Mouse (Mus musculus): ENCODE results near the gene Nfia. TPM values are rescaled to one million over a fixed set of nuclear protein-coding genes. Genes with fewer than 3 reads are reported as not detected.
A peak's percentile ranks its signal among the peaks of the same experiment; 100 is the strongest.

Nfia gene
- total RNA-seq, 2 experiments from 2014 or later, result 2.7 to 21.8 TPM

DNA sequence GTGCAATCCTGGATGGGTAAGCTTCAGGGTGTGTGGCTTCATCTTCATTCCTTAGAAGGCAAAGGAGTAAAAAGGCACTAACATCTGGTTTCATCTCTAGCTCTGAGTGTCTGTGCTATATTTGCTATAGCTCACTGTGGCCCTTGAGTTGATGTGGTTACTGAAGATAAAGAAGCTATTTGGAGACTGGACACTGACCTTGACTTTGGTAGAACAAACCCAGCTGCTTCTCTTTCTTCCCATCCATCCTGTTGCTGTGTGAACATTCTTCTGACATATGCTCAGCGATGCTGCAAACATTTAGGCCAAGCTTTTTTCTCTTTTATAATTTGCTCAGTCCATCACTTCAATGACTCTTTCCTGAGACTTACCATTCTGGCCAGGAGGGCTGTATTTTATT lies 114.7 kb downstream of the Nfia start:
- no peak for ATAC-seq (replicated peaks; ENCODE audit: low FRiP score, poor library complexity, severe bottlenecking)

DNA sequence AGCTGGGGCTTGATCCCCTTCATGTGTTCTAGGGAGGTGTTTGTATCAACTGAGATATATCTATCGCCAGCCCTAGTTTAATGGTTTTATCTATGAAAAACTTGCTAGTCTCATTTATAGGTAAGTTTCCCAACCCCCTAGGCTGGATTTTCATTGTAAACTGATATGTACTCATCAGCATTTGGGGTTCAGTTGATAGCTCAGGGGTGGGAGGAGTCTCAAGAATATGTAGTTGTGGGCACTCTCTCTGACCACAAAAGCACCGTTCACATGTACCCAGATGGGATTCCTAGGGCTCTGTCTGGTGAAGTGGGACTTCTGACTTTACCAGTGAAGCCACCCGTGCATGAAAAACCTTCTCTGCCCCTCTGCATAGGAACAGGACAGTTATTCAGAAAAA lies 118.5 kb downstream of the Nfia start:
- ATAC-seq (replicated peaks; ENCODE audit: low FRiP score, poor library complexity, severe bottlenecking), result 0 out of 2 replicates have a peak, but pooled peaks have one; percentile 13

DNA sequence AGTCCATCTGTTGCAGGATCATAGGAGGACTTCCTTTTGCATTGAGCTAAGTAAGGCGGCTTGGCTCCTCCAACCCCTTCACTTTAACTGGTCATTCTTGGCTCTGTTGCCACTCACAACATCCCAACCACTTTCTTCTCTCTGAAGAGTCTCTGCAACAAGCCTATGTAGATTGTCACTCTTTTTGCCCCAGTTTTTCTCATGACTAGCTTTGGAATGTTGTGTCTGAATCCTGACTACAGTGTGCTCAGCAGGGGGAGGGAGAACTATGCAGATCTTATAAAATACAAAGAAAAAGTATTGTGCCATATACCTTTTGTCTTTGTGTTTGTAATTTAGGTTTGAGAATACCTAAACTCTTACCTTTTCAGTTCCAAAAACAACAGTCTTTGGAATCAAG lies 119.1 kb downstream of the Nfia start:
- ATAC-seq (replicated peaks; ENCODE audit: low FRiP score, poor library complexity, severe bottlenecking), result 0 out of 2 replicates have a peak, but pooled peaks have one; percentile 26

DNA sequence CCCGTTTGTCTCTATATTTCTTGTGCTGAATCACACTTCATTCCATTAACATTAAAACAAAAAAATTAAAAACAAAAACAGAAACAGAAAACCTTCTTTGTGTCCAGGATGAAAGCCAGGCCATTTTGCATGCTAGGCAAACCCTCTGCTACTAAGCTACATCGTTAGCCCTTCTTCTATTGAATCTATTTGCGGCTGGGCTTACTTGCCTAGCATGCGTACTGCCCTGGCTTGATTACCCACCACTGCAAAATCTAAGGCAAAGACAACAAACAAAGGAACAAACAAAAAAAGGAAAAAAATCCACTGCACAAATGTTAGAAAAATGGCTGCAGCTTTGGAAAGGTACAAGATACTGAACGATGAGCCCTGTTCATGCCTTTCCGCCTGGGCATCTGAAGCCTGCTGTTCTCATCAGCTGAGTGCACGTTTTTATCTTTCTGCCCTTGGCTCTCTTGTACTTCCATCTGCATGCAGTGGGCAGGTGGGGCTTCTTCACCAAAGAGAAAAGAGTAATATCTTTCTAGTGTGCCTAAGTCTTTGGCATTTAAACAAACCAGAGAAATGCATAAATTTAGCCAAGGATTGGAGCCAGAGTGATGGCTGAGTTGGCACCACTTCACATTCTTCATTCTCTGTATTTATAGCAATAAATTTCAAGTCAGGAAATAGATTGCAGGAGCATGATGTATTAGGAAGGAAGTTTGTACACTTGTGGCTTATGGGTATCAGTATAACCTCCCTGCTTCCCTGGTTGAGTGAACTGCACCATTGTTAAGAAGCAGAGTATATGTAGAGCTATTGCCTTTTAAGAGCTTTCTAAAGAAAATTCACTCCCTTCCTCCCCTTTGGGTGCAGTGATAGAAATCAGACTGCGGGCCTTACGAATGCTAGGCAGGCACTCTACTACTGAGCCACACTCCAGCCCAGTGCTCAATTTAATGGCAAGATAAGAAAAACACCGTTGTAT lies 121.7 kb downstream of the Nfia start:
- peak; percentile 68 for ATAC-seq (replicated peaks; ENCODE audit: low FRiP score, poor library complexity, severe bottlenecking)

DNA sequence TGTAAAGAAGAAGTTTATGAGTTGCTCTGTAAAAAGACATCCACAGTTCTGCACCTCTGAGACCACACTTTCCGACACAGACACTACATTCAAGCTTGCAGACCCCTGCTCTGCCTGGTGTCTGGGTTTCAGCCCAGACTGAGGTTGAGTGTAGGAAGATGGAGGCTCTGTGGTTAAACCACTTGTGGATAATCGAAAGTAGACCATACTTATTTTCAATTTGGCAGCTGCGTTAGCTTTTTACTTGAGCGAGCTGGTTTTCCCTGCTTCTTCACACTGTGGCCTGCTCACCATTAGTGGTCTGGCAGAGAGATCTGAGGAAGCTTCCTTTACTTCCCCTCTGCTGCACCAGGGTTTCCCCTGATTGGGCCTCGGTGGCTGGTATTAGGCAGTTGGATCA lies 123.4 kb downstream of the Nfia start:
- no peak for ATAC-seq (replicated peaks; ENCODE audit: low FRiP score, poor library complexity, severe bottlenecking)

GRCm38 (mm10) chr4:97900256-97900944 lies 127.9 kb downstream of the Nfia start:
- ATAC-seq (replicated peaks; ENCODE audit: low FRiP score, poor library complexity, severe bottlenecking), result peak; percentile 42; the same call in 1 of the 2 replicates

DNA sequence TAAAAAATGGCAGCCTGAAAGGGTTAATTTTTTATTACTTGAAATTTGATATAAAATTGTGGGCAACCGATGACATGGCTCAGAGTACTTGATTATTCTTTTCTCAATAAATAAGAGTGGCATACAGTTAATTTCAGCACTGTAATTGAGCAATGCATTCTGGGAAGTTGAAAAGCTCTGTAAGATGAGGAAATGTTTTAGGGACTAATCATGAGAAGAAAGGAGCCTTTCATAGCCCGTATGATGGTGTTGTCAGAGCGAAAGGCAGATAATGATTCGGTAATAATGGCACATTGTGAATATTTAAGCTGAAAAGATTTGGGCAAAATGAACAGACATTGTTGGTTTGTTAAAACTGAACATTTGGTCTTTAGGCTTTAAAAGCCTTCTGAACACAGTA lies 133.3 kb downstream of the Nfia start:
- no peak for ATAC-seq (replicated peaks; ENCODE audit: low FRiP score, poor library complexity, severe bottlenecking)

DNA sequence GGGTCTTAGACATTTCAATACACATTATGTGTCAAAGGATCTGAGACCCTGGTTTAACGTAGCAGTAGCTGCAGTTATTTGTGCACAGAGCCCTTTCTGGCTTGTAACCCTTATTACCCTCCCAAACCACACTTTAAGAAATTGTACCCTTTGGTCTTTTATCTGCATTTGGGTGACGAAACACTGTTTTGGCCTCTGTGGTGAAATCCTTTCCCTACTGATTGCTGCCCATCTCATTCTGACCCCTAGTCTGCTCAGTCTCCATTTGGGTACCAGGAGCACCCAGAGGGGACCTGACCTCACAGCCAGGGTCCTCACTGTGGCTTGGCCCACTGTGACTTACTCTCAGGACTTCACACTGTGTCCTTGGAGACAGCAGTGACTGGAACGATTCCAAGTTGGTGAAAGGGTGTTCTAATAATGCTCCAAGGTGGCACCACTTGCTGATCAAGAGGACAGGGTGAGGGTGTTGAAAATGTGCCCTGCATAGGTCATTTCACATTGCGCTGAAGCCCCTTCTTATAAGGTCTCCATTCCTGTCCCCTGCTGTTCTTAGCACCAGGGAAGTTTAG lies 136.1 kb downstream of the Nfia start:
- ATAC-seq (replicated peaks; ENCODE audit: low FRiP score, poor library complexity, severe bottlenecking), result no peak

GRCm38 (mm10) chr4:97910115-97910776 lies 137.7 kb downstream of the Nfia start:
- ATAC-seq (replicated peaks; ENCODE audit: low FRiP score, poor library complexity, severe bottlenecking), result no peak

DNA sequence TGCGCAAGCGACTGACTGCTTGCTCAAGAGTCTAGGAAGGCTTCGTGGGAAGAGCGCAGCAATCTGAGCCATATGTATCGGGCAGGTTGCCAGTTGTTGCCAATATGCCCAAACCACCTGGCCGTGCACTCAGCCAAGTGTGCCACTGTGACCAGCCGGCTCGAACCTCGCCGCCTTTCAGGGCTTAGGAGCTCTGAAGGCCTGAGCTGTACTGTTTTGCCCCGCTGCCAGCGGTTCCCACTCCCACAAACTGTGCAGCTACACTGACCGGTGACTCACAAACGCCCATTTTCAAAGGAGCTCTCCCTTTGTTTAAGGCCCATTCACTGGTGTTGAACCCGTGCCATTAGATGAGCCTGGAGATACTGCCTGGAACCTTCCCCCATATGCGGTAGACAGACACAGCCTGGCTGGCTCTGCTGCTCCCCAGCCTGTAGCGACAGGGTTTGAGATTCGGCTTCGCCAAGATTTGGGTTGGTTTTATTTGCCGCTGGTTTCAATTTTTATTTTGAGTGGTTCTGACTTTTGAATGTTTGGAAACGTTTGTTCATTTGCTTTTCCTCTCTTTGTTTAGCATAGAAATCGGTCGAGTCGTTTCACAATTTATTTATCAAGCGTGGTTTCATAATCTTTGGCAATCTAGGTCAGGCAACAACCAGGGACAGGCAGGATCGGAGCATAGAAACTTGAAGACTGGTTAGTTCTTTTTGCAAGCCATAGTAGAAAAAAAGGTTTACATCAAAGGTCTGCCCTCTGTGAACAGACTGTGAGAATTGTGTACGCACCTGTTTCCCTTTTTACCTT lies 138.4 kb downstream of the Nfia start:
- ATAC-seq (replicated peaks; ENCODE audit: low FRiP score, poor library complexity, severe bottlenecking), result no peak

DNA sequence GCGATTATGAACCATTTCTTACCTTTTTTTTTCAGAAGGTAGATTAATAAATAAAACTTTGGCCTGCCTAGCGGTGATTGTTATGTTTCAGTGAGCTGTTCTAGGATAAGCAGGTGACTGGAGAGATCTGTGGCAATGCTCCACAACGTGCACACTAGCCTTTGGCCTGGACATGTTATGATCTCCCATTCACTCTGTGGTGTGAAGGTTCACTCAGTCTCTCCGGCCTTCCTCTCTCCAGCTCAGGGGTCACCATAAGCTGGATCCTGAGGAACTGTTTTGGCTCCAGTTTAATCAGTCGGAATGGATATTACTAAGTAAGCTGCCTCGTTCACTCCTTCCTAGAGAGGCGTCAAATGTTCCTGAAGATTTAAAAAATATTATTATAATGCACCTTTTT lies 139.2 kb downstream of the Nfia start:
- ATAC-seq (replicated peaks; ENCODE audit: low FRiP score, poor library complexity, severe bottlenecking), result no peak

DNA sequence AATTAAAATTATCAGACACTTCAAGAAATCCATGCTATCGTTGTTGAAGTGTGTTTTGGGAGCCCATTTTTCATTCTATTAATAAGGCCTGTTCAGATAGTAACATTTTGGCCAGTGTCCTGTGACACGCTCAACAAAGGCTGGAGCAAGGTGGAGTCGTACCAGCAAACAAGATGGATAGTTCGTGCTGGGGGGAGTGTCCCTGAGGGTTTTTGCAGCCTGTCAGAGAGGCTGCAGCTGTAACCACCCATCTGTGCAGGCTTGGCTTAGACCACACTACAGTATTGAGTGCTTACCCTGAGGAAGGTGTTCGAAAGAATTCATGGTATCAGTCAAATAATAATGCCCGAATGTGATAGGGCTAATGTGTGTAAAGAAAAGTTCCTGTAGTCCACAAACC lies 139.6 kb downstream of the Nfia start:
- no peak for ATAC-seq (replicated peaks; ENCODE audit: low FRiP score, poor library complexity, severe bottlenecking)

GRCm38 (mm10) chr4:97912560-97912959 lies 140.0 kb downstream of the Nfia start:
- ATAC-seq (replicated peaks; ENCODE audit: low FRiP score, poor library complexity, severe bottlenecking), result no peak

DNA sequence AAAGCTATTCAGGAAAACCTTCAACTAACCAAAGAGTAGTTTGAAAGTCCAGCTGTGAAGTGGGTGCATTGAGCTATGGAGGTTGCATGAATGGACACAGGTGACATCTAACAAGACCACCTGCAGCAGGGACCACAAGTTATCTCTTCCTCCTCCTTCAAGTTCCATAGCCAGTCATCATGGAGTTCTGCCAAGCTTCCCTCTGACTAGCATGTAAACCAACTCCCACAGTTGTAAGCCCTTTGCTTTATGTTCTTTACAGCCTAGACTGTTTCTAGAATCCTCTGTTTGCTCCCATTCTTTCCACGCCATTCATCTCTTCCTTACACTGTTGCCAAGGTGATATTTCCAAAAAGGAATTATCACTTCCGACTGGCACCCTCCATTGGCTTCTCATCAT lies 141.8 kb downstream of the Nfia start:
- no peak for ATAC-seq (replicated peaks; ENCODE audit: low FRiP score, poor library complexity, severe bottlenecking)

- ATAC-seq (replicated peaks; ENCODE audit: low FRiP score, poor library complexity, severe bottlenecking), result no peak
Measured at GRCm38 (mm10) chr4:97914761-97915160, 142.2 kb downstream of the Nfia start.

- no peak for ATAC-seq (replicated peaks; ENCODE audit: low FRiP score, poor library complexity, severe bottlenecking)
Measured at GRCm38 (mm10) chr4:97917568-97917967, 145.0 kb downstream of the Nfia start.

DNA sequence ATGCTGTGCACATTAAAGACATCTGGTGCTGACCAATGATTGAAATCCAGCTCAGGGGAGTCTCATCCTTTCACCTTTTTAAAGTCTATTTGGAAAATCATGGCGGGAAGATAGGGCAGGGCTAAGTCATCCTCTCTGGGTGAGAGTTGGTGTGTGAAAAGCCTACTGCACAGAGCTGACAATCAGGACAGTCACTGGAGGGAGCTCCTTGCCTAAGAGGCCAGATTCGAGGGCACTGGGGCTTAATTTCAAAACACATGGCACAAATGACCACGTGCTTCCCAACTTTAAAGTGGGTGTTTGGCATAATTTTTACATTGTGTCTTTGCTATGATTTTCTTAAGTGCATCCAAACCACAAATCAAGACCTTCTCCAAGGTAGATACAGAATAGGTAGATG lies 146.1 kb downstream of the Nfia start:
- no peak for ATAC-seq (replicated peaks; ENCODE audit: low FRiP score, poor library complexity, severe bottlenecking)

GRCm38 (mm10) chr4:97919773-97920172 lies 147.2 kb downstream of the Nfia start:
- ATAC-seq (replicated peaks; ENCODE audit: low FRiP score, poor library complexity, severe bottlenecking), result no peak

Data from erythroid progenitor cell, adult 5-6 weeks (primary cell).